In genomic region chr2:45225364-45226044, GRCm38 (mm10) we compare ENCODE assay signal across 15 mouse cellular contexts.
DNase-seq lines count a peak whose midpoint lies in the region; ATAC-seq and TF ChIP-seq lines count a peak whose summit lies in the region.
"Had no signal": no experiment of that assay in that cellular context is flagged by ENCODE, and none has a peak within 500 bp of the region (broad histone marks: within the 10 kb centered on the region; RNA-seq: fewer than 3 reads in every experiment).

No protein-coding gene starts in this region.

- no peak overlapping the region for H3K4me2 ChIP-seq in embryonic facial prominence, embryonic 11.5 days (ENCODE audit: low read depth, low read length)
- peak overlapping the region; percentile 22; the same call in 1 of the 2 replicates for H3K4me2 ChIP-seq in hindbrain, embryonic 12.5 days (replicated peaks)
- H3K4me2 ChIP-seq in midbrain, embryonic 15.5 days = 0 out of 2 replicates have a peak overlapping the region, but pooled peaks have one; percentile 5
- no peak overlapping the region for H3K4me2 ChIP-seq in stomach, postnatal 0 days (replicated peaks; ENCODE audit: low read depth)
- H3K4me2 ChIP-seq: liver, embryonic 12.5 days had no signal

- no peaks in the 10 kb centered on the region for H3K9me3 ChIP-seq in ES-Bruce4 (replicated peaks; ENCODE audit: control insufficient read depth, insufficient read depth, low read length, poor library complexity, severe bottlenecking)
- no peaks in the 10 kb centered on the region for H3K9me3 ChIP-seq in embryonic facial prominence, embryonic 11.5 days (replicated peaks; ENCODE audit: control insufficient read depth, low read length)
- H3K9me3 ChIP-seq in hindbrain, embryonic 12.5 days (replicated peaks) = no peaks in the 10 kb centered on the region
- H3K9me3 ChIP-seq in midbrain, embryonic 15.5 days = no peaks in the 10 kb centered on the region
- H3K9me3 ChIP-seq in stomach, postnatal 0 days (ENCODE audit: control insufficient read depth, low read length) = no peaks in the 10 kb centered on the region
- H3K9me3 ChIP-seq: liver, embryonic 12.5 days had no signal

- peaks cover 3% of the 10 kb centered on the region for H3K4me1 ChIP-seq in ES-Bruce4 (ENCODE audit: control insufficient read depth, insufficient read depth, low read length)
- no peaks in the 10 kb centered on the region for H3K4me1 ChIP-seq in embryonic facial prominence, embryonic 11.5 days (ENCODE audit: control insufficient read depth, insufficient read depth, low read length)
- H3K4me1 ChIP-seq in hindbrain, embryonic 12.5 days = peaks cover 16% of the 10 kb centered on the region
- peaks cover 17% of the 10 kb centered on the region for H3K4me1 ChIP-seq in midbrain, embryonic 15.5 days
- no peaks in the 10 kb centered on the region for H3K4me1 ChIP-seq in stomach, postnatal 0 days (replicated peaks; ENCODE audit: control insufficient read depth, insufficient read depth)

- TF ChIP-seq EP300 in ES-Bruce4 (IDR thresholded peaks at IDR 0.05; ENCODE audit: insufficient read depth, low read depth, low read length) = peak; percentile 72
- TF ChIP-seq EP300 in stomach, postnatal 0 days (optimal IDR thresholded peaks at IDR 0.05) = no peak

- DNase-seq in embryonic facial prominence, embryonic 11.5 days (ENCODE audit: low spot score) = peak; percentile 58
- DNase-seq in thymus, adult 18-20 months = no peak
- DNase-seq in kidney, postnatal 10 days = no peak
- no peak for DNase-seq in stomach, postnatal 0 days (ENCODE audit: low spot score)
- DNase-seq in left cerebral cortex, adult 18-20 months (ENCODE audit: low spot score in 2 of 2) = no peak
- DNase-seq: adrenal gland, adult 8-10 months; cerebellum, adult 18-20 months; heart, postnatal 14 days; kidney, adult 8-10 months; lung, postnatal 4 days had no signal

- peak; percentile 86 for ATAC-seq in embryonic facial prominence, embryonic 11.5 days (replicated peaks; ENCODE audit: insufficient number of reproducible peaks, low FRiP score, low TSS enrichment, low read depth)
- peak; percentile 95 for ATAC-seq in hindbrain, embryonic 12.5 days (ENCODE audit: low FRiP score)
- ATAC-seq in midbrain, embryonic 15.5 days (replicated peaks) = peak; percentile 82
- ATAC-seq in stomach, postnatal 0 days (ENCODE audit: low FRiP score, low TSS enrichment) = no peak
- ATAC-seq: liver, embryonic 12.5 days had no signal

- no peak overlapping the region for H3K4me3 ChIP-seq in ES-Bruce4 (ENCODE audit: low read depth, low read length)
- no peak overlapping the region for H3K4me3 ChIP-seq in embryonic facial prominence, embryonic 11.5 days (ENCODE audit: low read depth, low read length)
- H3K4me3 ChIP-seq in hindbrain, embryonic 12.5 days = no peak overlapping the region
- H3K4me3 ChIP-seq in midbrain, embryonic 15.5 days = no peak overlapping the region
- no peak overlapping the region for H3K4me3 ChIP-seq in stomach, postnatal 0 days (ENCODE audit: low read depth, low read length)
- H3K4me3 ChIP-seq: erythroblast, embryonic 14.5 days; liver, embryonic 12.5 days had no signal

- no peak overlapping the region for H3K27ac ChIP-seq in ES-Bruce4 (ENCODE audit: insufficient read depth, low read length)
- no peak overlapping the region for H3K27ac ChIP-seq in embryonic facial prominence, embryonic 11.5 days (replicated peaks; ENCODE audit: low read depth, low read length)
- H3K27ac ChIP-seq in hindbrain, embryonic 12.5 days = peak overlapping the region; percentile 82
- peak overlapping the region; percentile 61 for H3K27ac ChIP-seq in midbrain, embryonic 15.5 days
- H3K27ac ChIP-seq in stomach, postnatal 0 days (replicated peaks) = no peak overlapping the region
- H3K27ac ChIP-seq: liver, embryonic 12.5 days had no signal

- no peaks in the 10 kb centered on the region; the same call in 1 of the 2 replicates for H3K27me3 ChIP-seq in ES-Bruce4 (ENCODE audit: control insufficient read depth, insufficient read depth, low read length, poor library complexity, severe bottlenecking)
- H3K27me3 ChIP-seq in embryonic facial prominence, embryonic 11.5 days (ENCODE audit: control insufficient read depth, insufficient read depth, low read length) = no peaks in the 10 kb centered on the region
- no peaks in the 10 kb centered on the region for H3K27me3 ChIP-seq in hindbrain, embryonic 12.5 days
- no peaks in the 10 kb centered on the region for H3K27me3 ChIP-seq in midbrain, embryonic 15.5 days (replicated peaks)
- H3K27me3 ChIP-seq in stomach, postnatal 0 days (ENCODE audit: control insufficient read depth, insufficient read depth, low read length) = no peaks in the 10 kb centered on the region
- H3K27me3 ChIP-seq: liver, embryonic 12.5 days had no signal

- H3K9ac ChIP-seq in ES-Bruce4 (ENCODE audit: low read depth, poor library complexity, severe bottlenecking) = no peak overlapping the region
- H3K9ac ChIP-seq in embryonic facial prominence, embryonic 11.5 days (replicated peaks; ENCODE audit: low read length) = no peak overlapping the region
- no peak overlapping the region for H3K9ac ChIP-seq in hindbrain, embryonic 12.5 days
- no peak overlapping the region for H3K9ac ChIP-seq in midbrain, embryonic 15.5 days
- H3K9ac ChIP-seq in stomach, postnatal 0 days (ENCODE audit: low read length) = no peak overlapping the region
- H3K9ac ChIP-seq: liver, embryonic 12.5 days had no signal

- no peak for TF ChIP-seq CTCF in ES-Bruce4 (IDR thresholded peaks at IDR 0.05; ENCODE audit: low read depth, low read length)
- no peak for TF ChIP-seq CTCF in stomach, postnatal 0 days (IDR thresholded peaks at IDR 0.05; ENCODE audit: low read depth)

- WGBS in embryonic facial prominence, embryonic 11.5 days = 24% methylated on average over 9 of the region's 9 CpGs
- 15% methylated on average over 9 of the region's 9 CpGs for WGBS in hindbrain, embryonic 12.5 days
- 15% methylated on average over 9 of the region's 9 CpGs for WGBS in midbrain, embryonic 15.5 days
- 60% methylated on average over 9 of the region's 9 CpGs for WGBS in stomach, postnatal 0 days

- no peaks in the 10 kb centered on the region for H3K36me3 ChIP-seq in ES-Bruce4 (ENCODE audit: control insufficient read depth, insufficient read depth, low read length, poor library complexity, severe bottlenecking)
- H3K36me3 ChIP-seq in embryonic facial prominence, embryonic 11.5 days (replicated peaks; ENCODE audit: control insufficient read depth, insufficient read depth, low read depth, low read length) = no peaks in the 10 kb centered on the region
- no peaks in the 10 kb centered on the region for H3K36me3 ChIP-seq in hindbrain, embryonic 12.5 days
- H3K36me3 ChIP-seq in midbrain, embryonic 15.5 days (replicated peaks) = no peaks in the 10 kb centered on the region
- no peaks in the 10 kb centered on the region for H3K36me3 ChIP-seq in stomach, postnatal 0 days (ENCODE audit: control insufficient read depth, insufficient read depth, low read length)
- H3K36me3 ChIP-seq: liver, embryonic 12.5 days had no signal

- TF ChIP-seq POLR2A in ES-Bruce4 (IDR thresholded peaks at IDR 0.05; ENCODE audit: insufficient read depth, low read length) = no peak

Comparison
In these comparisons a context has a peak if more than half of its experiments do, and no peak if none do; other contexts are left out.
1. H3K27ac ChIP-seq: peak in hindbrain, embryonic 12.5 days (single experiment) and midbrain, embryonic 15.5 days (single experiment); none in ES-Bruce4 (single experiment), embryonic facial prominence, embryonic 11.5 days (single experiment) and stomach, postnatal 0 days (single experiment).
2. H3K4me2 ChIP-seq: peak in hindbrain, embryonic 12.5 days (single experiment) and midbrain, embryonic 15.5 days (single experiment); none in embryonic facial prominence, embryonic 11.5 days (single experiment) and stomach, postnatal 0 days (single experiment).